Mouse (Mus musculus) thymus, postnatal 36 days (tissue): ENCODE results near the gene Siglech.
"Not testable (repeated sequence)": the region's sequence is repeated elsewhere in the genome, so short reads cannot be mapped to it uniquely, and the experiment has no call there.

Source experiments
- DNase-seq, 2 experiments: peaks; one replicate each; pipeline ENCODE4 v3.0.0; 2022; ENCODE audit warnings: mixed read lengths in 2 of 2

Gene Siglech

DNA sequence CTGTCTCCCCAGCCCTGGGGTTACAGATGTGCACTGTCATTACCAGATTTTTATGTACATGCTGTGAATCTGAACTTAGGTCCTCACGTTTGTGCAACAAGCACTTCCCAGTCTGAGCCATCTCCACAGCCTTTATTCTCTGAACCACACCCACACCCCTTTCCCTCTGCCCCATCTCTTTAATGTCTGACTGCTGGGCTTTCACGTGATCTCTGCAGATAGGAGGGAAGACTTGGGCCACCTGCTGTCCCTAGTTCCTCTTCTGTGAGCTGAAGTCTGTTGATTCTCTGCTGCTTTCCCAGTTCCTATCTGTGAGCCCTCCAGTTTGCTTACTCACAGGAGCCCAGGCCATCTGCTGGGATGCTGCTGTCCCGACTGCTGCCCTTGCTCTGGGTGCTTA lies at the start of gene Siglech:
TSS of gene Siglech (plus strand) at position 253 of the 400 bp plus-strand sequence.
- no peak for DNase-seq

DNA sequence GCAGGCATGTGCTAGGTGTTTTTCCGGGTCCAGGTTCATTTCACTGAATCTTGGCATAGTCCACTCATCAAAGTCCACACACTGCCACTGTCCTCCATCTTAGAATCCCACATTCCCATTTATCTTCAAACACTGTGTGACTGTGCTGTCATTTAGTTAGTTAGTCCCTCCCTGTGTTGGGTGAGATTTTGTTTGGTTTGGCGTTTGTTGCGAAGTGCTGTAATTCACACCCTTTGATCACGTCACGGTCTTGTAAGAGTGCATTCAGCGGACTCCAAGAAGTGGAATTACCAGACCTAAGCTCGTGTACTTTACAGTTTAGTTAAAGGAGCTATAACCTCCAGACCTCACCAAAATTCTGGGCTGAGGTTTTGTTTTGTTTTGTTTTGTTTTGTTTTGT lies 45.3 kb upstream of the Siglech start:
- DNase-seq = no peak

DNA sequence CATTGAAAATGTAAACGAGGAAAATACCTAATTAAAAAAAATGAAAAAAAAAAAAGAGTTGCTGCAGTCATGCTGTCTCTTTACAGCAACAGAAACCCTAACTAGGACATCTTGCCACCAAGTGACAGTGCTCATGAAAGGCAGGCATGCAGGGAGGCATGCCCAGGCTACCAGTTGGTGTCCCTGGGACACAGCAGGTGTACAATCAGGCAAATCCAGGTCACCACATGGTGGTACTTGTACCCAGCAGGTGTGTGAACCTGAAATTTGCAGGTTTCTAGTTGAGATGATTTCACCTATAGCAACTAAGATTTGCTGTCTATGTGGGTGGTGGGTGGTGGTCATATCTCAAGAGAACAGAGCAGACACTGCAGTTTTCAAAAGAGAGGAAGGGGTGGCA lies 39.1 kb upstream of the Siglech start:
- DNase-seq = no peak

DNA sequence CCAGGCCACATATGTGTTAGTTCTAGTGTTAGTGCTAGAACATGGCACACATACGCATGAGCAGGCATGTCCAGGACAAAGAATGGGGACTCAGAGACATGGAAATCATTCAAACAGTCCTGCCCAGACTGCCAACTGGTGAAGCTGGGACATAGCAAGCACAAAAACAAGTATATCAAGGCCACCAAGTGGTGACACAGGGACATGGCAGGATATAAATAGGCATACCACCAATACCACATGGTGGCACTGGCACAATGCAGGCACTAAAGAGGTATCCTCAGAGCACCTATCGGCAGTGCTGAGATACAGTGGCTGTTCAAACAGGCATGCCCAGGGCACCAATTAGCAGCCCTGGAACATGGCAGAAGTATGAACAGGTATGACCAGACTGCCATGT lies 33.5 kb upstream of the Siglech start:
- no peak for DNase-seq

DNA sequence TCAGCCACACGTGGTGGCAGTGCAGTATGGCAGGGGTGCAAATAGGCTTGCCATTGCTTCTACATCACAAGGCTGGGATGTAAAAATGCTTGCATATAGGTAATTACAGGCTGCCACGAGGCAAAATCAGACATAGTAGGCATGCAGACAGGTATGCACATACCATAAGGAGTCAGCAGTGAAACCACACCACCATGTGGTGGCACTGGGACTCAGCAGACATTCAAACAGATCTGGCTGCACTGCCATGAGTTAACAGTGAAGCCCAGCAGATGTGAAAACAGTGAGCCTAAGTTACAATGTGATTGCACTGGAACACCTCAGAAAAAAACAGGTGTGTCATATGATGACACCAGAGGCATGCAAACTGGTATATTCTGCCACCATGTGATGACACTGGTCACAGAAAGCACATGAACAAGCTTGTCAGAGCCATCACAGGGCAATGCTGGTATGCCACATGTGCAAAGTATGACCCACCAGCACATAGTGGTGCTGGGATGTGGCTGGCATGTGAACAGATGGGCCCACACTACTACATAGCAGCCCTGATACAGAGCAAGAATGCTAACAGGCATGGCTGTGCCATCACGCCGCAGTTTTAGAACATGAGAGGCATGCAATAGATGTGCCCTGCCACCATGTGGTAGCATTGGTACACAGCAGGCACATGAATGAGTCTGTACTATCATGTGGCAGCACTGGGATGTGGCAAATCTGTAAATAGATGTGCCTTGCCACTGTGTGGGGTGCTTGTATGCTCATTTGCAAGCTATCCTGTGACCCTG lies 30.7 kb upstream of the Siglech start:
- no peak for DNase-seq

DNA sequence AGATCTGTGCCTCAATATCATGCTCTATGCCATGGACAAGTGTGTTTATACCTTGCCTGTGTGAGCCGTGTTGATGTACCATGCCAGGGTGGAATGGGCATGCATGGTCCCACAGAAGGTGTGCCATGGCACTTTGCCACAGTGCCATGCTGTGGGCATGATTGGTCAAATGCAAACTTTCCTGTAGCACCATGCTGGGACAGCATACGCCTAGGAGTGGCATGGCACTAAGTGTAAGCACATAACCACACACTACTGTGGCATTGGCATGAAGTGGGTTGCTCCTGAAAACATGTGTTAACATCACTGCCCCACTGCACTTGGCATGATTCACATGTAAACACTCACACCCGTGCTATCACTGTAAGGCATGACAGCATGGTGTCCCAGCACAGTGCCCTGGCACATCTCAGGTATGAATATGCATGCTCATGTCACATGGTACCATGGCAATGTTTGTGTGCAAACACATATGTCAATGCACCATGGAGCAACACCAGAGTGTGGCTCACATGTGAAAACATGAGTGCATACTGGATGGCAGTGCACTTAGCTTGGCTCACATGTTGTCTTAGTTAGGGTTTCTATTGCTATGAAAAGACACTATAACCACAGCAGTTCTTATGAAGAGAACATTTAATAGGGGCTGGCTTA lies 24.2 kb upstream of the Siglech start:
- DNase-seq = no peak

DNA sequence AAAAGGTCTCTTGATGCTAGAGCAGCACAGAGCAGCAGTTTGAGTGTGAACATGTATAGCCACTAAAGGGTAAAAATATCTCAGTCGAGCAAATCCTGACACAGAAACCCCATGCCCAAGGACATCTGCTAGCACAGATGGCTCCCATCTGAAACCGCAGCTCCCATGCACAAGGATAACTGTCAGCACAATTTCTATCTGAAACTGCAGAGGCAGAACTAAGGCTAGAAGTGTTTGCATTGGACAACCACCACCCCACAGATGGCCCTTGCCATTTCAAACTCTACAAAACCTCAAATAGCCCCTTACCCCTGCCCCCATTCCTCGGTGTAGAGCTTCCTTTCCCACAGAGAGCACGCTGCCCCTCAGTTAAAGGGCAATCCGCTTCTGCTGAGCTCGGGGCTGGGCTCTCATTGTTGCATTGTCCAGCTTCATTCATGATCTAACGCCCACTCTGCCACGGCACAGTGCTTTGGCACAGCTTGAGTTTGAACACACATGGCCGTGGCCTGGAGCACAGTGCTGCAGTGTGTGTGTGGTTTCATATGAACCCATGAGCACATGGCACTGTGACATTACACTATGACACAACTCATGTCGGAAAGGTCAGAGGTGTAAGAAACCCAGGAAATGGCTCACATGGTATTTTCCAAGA lies 23.3 kb upstream of the Siglech start:
- DNase-seq = no peak

DNA sequence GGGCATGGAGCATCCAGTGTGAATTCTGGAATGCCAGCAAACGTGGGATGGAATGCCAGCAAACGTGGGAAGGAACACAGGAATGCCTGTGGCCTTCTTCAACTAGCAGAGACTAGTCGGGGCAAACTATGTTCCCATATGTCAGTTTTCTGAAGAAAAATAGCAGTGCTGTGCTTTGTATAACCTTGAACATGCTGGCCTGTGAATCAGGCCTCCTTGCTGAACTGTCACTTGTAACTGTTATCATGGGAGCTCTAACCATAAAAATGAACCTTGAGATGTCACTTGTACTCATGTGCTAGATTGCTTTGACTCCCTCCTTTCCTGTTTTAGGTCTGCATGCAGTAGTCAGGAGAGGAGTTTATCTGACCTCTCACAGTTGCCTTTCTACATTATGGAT lies 17.1 kb upstream of the Siglech start:
- no peak for DNase-seq

DNA sequence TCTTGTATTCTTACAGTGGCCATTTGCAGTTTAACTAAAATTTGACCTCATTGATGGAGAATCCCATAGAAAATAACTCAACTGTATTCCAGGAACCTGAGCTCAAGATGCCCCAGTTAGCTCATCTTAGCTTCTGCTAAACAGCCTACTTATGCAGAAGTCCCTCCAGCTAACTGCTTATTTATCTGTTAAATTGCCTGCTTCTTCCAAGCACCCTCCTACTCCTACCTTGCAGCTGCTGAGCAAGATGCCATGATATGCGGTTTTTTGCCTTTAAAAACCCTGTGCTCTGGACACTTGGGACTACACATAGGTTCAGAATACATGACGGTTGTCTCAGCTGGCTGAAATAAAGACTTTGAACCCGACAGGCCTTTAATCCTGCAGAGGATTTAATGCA lies 8.6 kb upstream of the Siglech start:
- DNase-seq = no peak

DNA sequence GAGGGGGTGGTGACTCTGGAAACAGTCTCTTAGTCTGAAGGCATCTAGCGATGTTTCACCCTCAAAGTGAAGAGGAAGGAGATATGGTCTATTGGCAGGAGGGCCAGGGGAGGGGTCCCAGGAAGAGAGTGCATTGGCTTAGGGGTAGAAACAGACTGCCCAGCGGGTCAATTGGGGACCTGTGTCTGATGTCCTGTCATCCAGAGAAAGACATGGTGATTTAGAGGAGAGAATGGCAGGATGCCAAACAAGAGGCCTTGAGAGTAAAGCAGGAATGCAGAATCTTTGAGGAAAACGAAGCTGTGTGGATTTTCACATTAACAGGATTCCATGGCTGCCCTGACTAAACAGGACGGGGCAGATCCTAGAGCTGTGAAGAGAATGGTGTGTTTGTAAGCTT lies 12.0 kb downstream of the Siglech start:
- no peak for DNase-seq

DNA sequence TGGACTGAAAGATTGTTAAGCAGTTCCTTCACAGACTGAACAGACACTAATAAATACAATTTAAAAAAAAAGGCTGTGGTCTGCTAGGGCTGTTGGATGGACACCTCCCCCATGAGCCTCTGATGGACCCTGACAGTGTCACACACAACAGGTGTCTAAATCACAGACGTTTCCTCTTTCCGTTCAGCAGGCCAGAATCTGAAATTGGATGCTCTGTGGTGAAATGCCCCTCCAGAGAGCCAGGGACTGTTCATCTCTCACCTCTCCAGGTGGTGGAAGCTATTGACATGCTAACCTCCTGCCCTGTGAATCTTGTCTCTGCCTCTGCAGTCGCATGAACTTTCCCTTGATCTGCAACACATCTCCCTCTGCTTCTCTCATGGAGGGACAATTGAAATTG lies 14.5 kb downstream of the Siglech start:
- no peak for DNase-seq

DNA sequence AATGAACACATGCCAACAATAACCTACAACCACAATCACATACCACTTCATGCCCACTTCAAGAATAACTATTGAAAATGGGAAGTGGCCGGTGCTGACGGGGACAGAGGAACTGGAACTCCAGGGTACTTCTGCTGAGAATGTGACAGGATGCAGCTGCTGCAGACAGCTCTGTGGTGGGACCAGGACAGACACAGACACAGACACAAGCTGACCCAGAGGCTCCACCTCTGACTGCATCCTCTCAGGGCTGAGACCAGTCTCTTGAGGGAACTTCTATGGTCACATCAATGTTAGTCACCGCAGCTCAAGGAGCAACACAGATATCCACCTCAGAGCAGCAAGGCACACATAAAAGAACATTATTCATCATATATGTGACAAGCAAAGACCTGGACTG lies 16.6 kb downstream of the Siglech start:
- peak in 1 of 2 experiments; percentile 7 for DNase-seq

DNA sequence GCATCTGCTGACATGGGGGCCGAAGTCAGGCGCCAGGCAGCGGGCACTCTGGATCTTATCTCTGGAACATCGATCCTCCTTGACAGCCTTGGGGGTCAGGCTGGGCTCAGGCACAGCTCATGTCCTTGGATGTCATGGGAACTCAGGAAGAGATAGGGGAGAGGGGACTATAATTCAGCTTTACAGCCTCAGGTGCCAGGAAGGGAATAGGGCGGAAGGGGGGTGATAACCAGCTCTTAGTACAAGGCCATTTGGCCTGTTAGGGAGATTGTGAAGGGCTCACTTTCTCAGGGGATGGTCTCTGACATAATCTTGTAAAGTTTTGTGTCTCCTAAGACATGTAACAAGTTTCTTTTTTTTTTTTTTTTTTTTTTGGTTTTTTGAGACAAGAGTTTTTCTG lies 22.6 kb downstream of the Siglech start:
- DNase-seq = not testable (repeated sequence)

DNA sequence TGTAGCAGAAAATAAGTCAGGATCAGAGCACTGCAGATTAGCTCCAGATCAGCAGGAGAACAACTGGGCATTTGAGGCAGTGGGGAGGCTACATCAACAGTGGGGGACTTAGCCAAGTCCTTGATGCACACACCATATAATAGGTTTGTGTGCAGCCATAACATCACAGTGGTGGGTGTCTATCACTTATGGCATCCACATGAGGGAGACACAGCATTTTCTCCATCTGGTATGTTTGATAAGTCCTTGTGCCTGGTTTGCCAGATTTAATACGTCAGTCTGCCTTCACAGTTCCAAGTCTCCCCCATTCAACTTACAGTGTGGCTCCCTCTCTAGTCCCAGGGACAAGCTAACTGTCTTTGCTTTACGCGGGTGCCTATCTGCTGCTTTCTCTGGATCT lies 24.3 kb downstream of the Siglech start:
- DNase-seq = no peak

DNA sequence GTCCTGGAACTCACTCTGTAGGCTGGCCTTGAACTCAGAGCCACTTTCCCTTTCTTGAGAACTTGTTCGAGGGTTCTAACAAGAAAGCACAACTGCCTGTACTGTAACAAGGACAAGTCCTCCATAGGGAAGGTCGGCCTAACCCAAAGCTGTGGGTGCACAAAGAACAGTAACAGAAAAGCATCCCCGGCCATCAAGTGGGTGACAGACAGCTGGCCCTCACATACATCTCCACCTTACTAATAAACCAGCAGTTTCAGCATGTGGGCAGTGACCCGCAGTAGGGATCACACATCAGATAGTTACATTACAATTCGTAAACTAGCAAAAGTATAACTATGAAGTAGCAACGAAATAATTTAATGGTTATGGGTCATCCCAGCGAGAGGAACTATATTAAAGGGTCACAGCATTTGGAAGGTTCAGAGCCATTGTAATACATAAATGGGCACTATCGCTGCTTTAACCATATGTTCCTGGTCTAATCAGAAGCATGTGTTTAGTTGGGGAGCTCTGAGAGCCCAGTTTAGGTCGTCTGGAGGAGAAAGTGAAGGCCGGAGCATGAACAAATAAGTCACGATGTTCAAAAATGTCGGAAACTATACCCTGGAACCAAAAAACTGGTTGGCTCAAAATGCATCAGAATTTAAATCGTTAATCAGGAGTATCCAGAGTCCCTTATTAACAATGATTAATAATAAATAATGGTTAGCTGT lies 25.4 kb downstream of the Siglech start:
- no peak for DNase-seq

DNA sequence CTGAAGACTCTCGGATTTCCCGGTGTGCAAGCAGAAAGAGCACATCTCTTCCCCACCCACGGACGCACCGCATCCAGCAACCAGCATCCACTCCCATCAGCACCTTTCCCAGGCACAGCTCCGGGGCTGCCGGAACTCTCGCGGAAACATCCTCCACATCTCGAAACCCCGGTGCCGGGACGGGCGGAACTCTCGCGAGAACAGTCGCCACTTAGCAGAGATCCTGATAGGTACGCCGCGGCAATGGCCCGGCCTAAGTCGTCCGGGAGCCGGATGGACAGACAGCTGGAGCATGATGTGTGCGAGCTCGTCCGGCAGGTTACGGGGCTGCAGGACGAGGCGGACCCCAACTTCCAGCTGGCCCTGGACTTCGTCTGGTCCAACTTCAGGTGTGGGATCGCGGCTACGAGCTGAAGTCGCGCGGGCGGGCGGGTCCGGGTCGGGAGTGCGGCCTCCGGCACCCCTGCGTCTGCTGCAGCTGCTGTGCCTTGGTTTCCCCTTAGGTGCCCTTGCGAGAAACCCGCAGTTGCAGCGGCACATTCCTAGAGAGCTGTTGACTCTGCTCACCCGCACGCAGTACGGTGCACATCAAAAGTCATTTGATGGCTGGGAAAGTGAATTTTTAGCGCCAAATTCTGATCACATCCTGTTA lies 26.1 kb downstream of the Siglech start, which contains the start of gene Tubgcp5:
TSS of gene Tubgcp5 (plus strand) at position 203 of the 652 bp plus-strand sequence.
- peak; percentile 94 to 96 for DNase-seq

DNA sequence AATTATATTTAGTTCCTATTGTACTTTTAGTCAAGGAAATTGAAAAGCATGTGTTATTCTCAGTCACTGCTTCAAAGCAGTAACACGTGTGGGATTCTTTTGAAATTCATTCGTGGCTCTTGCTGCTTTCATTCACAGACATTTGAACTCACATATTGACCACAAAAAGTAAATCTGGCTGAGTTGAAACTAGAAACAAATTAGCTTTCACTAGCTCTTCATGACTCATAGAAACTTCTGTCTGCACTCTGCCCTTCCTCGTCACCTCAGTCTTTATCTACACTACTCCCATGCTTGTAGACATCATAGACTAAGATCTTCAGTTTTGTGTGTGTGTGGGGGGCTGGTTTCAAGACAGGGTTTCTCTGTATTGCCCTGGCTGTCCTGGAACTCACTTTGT lies 32.0 kb downstream of the Siglech start:
- no peak for DNase-seq

DNA sequence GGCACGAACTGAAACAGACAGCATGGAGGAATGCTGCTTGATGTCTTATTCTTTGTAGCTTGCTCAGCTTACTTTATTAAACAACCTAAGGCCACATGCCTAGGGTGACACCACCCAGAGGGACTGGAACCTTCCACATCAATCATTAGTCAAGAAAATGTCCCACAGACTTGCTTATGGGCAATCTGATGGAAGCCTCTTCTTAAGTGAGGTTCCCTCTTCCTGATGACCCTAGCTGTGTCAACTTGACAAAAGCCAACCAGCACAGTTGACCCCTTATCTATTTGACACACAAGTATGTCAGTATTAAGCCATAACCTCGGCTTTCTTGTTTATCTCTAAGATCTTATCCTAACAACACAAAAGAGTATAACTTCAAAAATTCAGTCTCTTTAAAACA lies 42.0 kb downstream of the Siglech start:
- DNase-seq = no peak

DNA sequence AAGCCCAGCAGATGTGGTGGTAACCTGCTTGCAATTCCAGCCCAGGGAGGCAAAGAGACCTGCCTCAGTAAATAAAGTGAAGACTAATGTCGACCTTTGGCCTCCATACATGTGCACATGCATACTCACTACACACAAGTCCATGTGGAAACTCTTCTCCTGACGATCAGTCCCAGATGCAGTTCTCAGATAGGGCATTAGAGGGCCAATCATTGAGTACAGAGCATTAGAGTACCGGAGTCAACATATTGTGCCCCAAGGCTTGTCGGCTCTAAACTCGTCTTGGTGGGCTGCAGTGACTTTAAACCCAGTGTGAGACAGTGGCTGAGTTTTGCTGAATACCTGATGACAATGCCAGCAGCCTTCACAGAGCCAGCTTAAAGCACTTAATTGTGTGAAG lies 56.5 kb downstream of the Siglech start:
- DNase-seq = no peak

DNA sequence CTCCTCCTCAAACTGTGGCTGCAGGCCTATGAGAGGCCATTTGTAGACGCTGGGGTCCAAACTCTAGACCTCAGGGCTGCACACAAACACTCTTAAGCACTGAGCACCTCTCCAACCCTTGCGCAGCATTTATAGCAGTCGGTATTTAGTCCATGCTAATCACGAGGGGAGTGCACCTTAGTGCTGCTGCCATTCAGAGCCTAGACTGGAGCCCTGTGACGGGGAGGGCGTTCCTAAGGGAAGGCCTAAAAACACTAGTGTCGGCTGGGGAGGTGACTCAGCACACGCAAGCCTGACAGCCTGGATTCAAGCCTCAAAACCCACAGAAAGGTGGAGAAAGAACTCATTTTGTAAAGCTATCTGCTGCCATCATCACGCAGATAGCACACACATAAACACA lies 59.6 kb downstream of the Siglech start:
- no peak for DNase-seq
